Mouse (Mus musculus): ENCODE results near the gene Adamts3. TPM values are rescaled to one million over a fixed set of nuclear protein-coding genes. Genes with fewer than 3 reads are reported as not detected.

Gene Adamts3
- polyA plus RNA-seq, 1 experiment, result 0.34 TPM

DNA sequence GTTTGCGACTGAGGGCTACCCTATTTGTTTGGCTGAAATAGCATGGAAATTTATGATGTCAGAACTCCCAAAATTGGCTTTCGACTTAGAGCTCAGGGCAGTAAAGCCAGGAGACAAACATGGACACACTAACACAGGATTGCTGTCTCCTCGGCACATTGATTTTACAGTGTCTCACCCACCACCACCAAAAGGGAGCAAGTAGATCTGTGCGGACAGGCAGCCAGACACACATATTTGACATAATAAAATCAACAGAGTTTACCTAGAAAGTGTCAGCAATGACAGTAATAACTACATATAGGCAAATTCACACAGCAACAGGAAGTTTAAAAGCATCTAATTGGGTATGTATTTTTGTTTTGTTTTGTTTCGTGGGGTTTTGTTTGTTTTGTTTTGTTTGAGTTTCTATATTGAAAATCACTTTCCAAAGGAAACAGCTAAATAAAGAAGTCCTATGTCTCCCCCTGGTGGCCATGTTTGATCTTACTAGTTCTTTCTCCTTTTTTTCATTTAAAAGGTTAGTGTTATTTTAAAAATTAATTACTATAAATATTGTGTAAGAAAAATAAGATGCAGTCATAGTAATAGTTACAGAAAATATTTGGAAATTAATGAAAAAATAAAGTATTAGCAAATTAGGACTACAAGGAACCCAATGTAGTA, 203.1 kb downstream of the Adamts3 start:
- no peaks in the 10 kb centered on the region for H3K79me3 ChIP-seq (ENCODE audit: low read depth)
- no peak overlapping the region for H3K4me3 ChIP-seq (ENCODE audit: insufficient read depth, poor library complexity, severe bottlenecking)
- H3K36me3 ChIP-seq (ENCODE audit: control insufficient read depth, insufficient read depth), result no peaks in the 10 kb centered on the region
- H3K27me3 ChIP-seq (ENCODE audit: control insufficient read depth, insufficient read depth, insufficient read length), result no peaks in the 10 kb centered on the region
- TF ChIP-seq MYOG (IDR thresholded peaks at IDR 0.05; ENCODE audit: control insufficient read depth, extremely low read depth, insufficient read length), result no peak
- TF ChIP-seq MAX (IDR thresholded peaks at IDR 0.05), result no peak
- TF ChIP-seq FOSL1 (IDR thresholded peaks at IDR 0.05; ENCODE audit: insufficient read depth, low read length, poor library complexity, severe bottlenecking), result no peak
- TF ChIP-seq USF1 (IDR thresholded peaks at IDR 0.05; ENCODE audit: low read depth), result no peak
- no peak for TF ChIP-seq CEBPB (IDR thresholded peaks at IDR 0.05; ENCODE audit: low read depth)
- TF ChIP-seq CTCF (IDR thresholded peaks at IDR 0.05; ENCODE audit: control insufficient read depth, insufficient read depth, insufficient read length), result no peak
- TF ChIP-seq MYOD1 (IDR thresholded peaks at IDR 0.05; ENCODE audit: control insufficient read depth, insufficient read length, low read depth), result no peak
- no peak overlapping the region for H3ac ChIP-seq (ENCODE audit: control insufficient read depth, insufficient read length, low read depth)
- no peaks in the 10 kb centered on the region for H3K79me2 ChIP-seq (ENCODE audit: control insufficient read depth, insufficient read depth)

DNA sequence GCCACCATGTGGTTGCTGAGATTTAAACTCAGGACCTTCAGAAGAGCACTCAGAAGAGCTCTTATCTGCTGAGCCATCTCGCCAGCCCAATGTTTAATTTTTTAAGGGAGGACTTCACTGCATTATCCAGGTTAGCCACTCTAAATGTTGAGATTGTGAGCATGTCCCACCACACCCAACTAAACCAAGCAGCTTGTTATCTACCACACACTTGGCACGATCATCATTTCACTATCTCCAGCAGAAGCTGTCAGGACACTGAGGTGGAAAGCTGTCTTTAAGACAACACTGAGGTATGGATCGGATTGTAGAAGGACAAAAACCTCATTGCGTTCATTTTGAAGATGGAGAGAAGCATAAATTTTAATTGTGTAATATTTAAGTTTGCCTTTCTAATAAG, 205.0 kb downstream of the Adamts3 start:
- H3K27me3 ChIP-seq (ENCODE audit: control insufficient read depth, insufficient read depth, insufficient read length), result no peaks in the 10 kb centered on the region
- H3K4me3 ChIP-seq (ENCODE audit: insufficient read depth, poor library complexity, severe bottlenecking), result no peak overlapping the region
- TF ChIP-seq USF1 (IDR thresholded peaks at IDR 0.05; ENCODE audit: low read depth), result no peak
- no peak for TF ChIP-seq MYOD1 (IDR thresholded peaks at IDR 0.05; ENCODE audit: control insufficient read depth, insufficient read length, low read depth)
- TF ChIP-seq MAX (IDR thresholded peaks at IDR 0.05), result no peak
- no peak overlapping the region for H3ac ChIP-seq (ENCODE audit: control insufficient read depth, insufficient read length, low read depth)
- no peaks in the 10 kb centered on the region for H3K36me3 ChIP-seq (ENCODE audit: control insufficient read depth, insufficient read depth)
- H3K79me2 ChIP-seq (ENCODE audit: control insufficient read depth, insufficient read depth), result no peaks in the 10 kb centered on the region
- H3K79me3 ChIP-seq (ENCODE audit: low read depth), result no peaks in the 10 kb centered on the region

DNA sequence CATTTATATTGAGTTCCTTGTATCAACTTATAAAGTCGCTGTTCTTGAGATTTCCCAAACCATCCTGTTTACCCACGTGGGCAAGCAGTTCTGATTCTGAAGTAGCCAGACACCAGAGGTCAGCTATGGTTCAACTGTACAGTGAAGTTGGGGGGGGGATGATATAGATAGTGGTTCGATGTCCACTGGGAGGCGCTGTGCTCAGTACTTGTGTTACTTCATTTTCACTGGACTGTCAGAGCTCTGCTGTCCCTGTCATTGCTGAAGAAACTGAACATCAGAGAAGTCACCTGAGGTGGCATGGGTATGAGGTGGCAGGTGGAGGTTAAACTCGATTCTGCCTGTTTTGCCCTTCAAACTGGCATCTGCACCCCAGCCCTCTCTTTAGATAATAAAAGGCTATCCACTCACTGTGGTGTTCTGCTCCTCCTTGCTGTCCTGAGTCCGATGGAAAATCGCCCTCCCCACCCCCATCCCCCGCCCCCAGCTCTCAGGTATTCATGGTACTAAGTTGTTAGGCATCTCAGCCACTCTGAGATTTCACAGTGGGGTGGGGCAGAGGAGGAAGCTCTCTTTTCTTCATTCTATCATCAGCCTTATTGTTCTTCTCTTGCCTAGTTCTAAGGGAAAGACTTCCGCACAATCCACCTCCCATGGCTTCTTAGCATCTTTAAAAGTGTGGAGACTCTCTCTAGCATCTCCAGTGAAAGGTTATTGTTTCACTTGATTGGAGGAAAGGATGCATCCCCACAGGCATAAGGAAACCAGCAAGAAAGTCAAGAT, 208.9 kb downstream of the Adamts3 start:
- Histone ChIP-seq H3ac (ENCODE audit: control insufficient read depth, insufficient read length, low read depth) (no peak overlapping the region), H3K4me3 (ENCODE audit: insufficient read depth, poor library complexity, severe bottlenecking) (no peak overlapping the region), H3K36me3 (ENCODE audit: control insufficient read depth, insufficient read depth) (no peaks in the 10 kb centered on the region), H3K27me3 (ENCODE audit: control insufficient read depth, insufficient read depth, insufficient read length) (no peaks in the 10 kb centered on the region), H3K79me3 (ENCODE audit: low read depth) (no peaks in the 10 kb centered on the region), H3K79me2 (ENCODE audit: control insufficient read depth, insufficient read depth) (no peaks in the 10 kb centered on the region)
- TF ChIP-seq FOSL1 (IDR thresholded peaks at IDR 0.05; ENCODE audit: insufficient read depth, low read length, poor library complexity, severe bottlenecking) (no peak), MAX (IDR thresholded peaks at IDR 0.05) (no peak), MYOD1 (IDR thresholded peaks at IDR 0.05; ENCODE audit: control insufficient read depth, insufficient read length, low read depth) (no peak), USF1 (IDR thresholded peaks at IDR 0.05; ENCODE audit: low read depth) (no peak), MYOG (IDR thresholded peaks at IDR 0.05; ENCODE audit: control insufficient read depth, extremely low read depth, insufficient read length) (no peak)

- Histone ChIP-seq H3ac (ENCODE audit: control insufficient read depth, insufficient read length, low read depth) (no peak overlapping the region), H3K36me3 (ENCODE audit: control insufficient read depth, insufficient read depth) (no peaks in the 10 kb centered on the region)
- no peak for TF ChIP-seq MYOG (IDR thresholded peaks at IDR 0.05; ENCODE audit: control insufficient read depth, extremely low read depth, insufficient read length)
- TF ChIP-seq MAX (IDR thresholded peaks at IDR 0.05), result no peak
- TF ChIP-seq MYOD1 (IDR thresholded peaks at IDR 0.05; ENCODE audit: control insufficient read depth, insufficient read length, low read depth), result no peak
- no peak for TF ChIP-seq USF1 (IDR thresholded peaks at IDR 0.05; ENCODE audit: low read depth)
- TF ChIP-seq FOSL1 (IDR thresholded peaks at IDR 0.05; ENCODE audit: insufficient read depth, low read length, poor library complexity, severe bottlenecking), result no peak
- no peak for TF ChIP-seq CEBPB (IDR thresholded peaks at IDR 0.05; ENCODE audit: low read depth)
- no peak for TF ChIP-seq CTCF (IDR thresholded peaks at IDR 0.05; ENCODE audit: control insufficient read depth, insufficient read depth, insufficient read length)
Observed at GRCm38 (mm10) chr5:89672950-89673349, 210.2 kb downstream of the Adamts3 start.

DNA sequence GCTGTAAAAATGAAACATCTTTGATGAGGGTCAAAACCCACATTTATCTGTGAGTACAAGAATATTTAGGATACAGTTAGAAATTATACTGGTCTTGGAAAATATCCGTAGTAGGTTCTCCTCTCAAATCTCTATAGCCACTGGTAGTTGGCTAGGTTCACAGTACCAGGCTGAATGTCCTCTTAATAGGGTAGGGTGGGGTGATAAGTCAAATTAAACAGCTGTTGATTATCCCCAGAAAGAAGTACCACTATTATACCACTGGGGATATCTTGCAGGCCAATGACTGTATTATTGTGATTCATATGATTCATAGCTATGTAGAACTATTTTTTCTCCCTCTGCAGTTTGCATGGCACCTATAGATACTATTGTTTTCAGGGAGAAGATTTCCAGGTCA, 228.8 kb downstream of the Adamts3 start:
- H3K79me3 ChIP-seq (ENCODE audit: low read depth), result no peaks in the 10 kb centered on the region
- no peaks in the 10 kb centered on the region for H3K36me3 ChIP-seq (ENCODE audit: control insufficient read depth, insufficient read depth)
- H3K4me3 ChIP-seq (ENCODE audit: insufficient read depth, poor library complexity, severe bottlenecking), result no peak overlapping the region
- no peak overlapping the region for H3ac ChIP-seq (ENCODE audit: control insufficient read depth, insufficient read length, low read depth)
- no peak for TF ChIP-seq CEBPB (IDR thresholded peaks at IDR 0.05; ENCODE audit: low read depth)
- no peak for TF ChIP-seq MYOG (IDR thresholded peaks at IDR 0.05; ENCODE audit: control insufficient read depth, extremely low read depth, insufficient read length)
- no peak for TF ChIP-seq MYOD1 (IDR thresholded peaks at IDR 0.05; ENCODE audit: control insufficient read depth, insufficient read length, low read depth)
- TF ChIP-seq CTCF (IDR thresholded peaks at IDR 0.05; ENCODE audit: control insufficient read depth, insufficient read depth, insufficient read length), result no peak
- no peak for TF ChIP-seq MAX (IDR thresholded peaks at IDR 0.05)
- TF ChIP-seq FOSL1 (IDR thresholded peaks at IDR 0.05; ENCODE audit: insufficient read depth, low read length, poor library complexity, severe bottlenecking), result no peak
- TF ChIP-seq USF1 (IDR thresholded peaks at IDR 0.05; ENCODE audit: low read depth), result no peak
- no peaks in the 10 kb centered on the region for H3K27me3 ChIP-seq (ENCODE audit: control insufficient read depth, insufficient read depth, insufficient read length)
- H3K79me2 ChIP-seq (ENCODE audit: control insufficient read depth, insufficient read depth), result no peaks in the 10 kb centered on the region

More at GRCm38 (mm10) chr5:89672950-89673349, 210.2 kb downstream of the Adamts3 start:
- Histone ChIP-seq H3K4me3 (ENCODE audit: insufficient read depth, poor library complexity, severe bottlenecking) (no peak overlapping the region), H3K27me3 (ENCODE audit: control insufficient read depth, insufficient read depth, insufficient read length) (no peaks in the 10 kb centered on the region), H3K79me2 (ENCODE audit: control insufficient read depth, insufficient read depth) (no peaks in the 10 kb centered on the region), H3K79me3 (ENCODE audit: low read depth) (no peaks in the 10 kb centered on the region)

Data from C2C12 (cell line).